1 mouse cellular context compared by ENCODE assay signal in genomic region chr10:81598871-81599270, GRCm38 (mm10).
TF ChIP-seq lines count a peak whose summit lies in the region.

No protein-coding gene starts in this region.

TF ChIP-seq in ES-E14, 5 proteins besides CTCF, POLR2A, EP300 and RAD21:
- no peak for TF ChIP-seq HCFC1 (IDR thresholded peaks at IDR 0.05; ENCODE audit: borderline replicate concordance, insufficient read depth, low read length)
- no peak for TF ChIP-seq CHD2 (IDR thresholded peaks at IDR 0.05; ENCODE audit: low read depth, low read length)
- no peak for TF ChIP-seq MAFK (IDR thresholded peaks at IDR 0.05; ENCODE audit: insufficient read depth, low read depth, low read length)
- TF ChIP-seq ZNF384 (IDR thresholded peaks at IDR 0.05; ENCODE audit: low read depth, low read length), result no peak
- no peak for TF ChIP-seq ZC3H11A (IDR thresholded peaks at IDR 0.05; ENCODE audit: borderline replicate concordance, low read depth, low read length)
